Mouse (Mus musculus) neural tube, embryonic 13.5 days (tissue): ENCODE data around the gene Olfr1246. TPM values are rescaled to one million over a fixed set of nuclear protein-coding genes. Genes with fewer than 3 reads are reported as not detected.
"Not testable (repeated sequence)": the region's sequence is repeated elsewhere in the genome, so short reads cannot be mapped to it uniquely, and the experiment has no call there.

Experiments used
- ATAC-seq: fragments of 200-750 bp; cut with Nextera tagmentation; 2 replicates; pipeline ENCODE4 v1.8.0; 2017; ENCODE audit warnings: low read depth, mild to moderate bottlenecking, moderate TSS enrichment, moderate library complexity
- H3K27ac ChIP-seq: fragments of 300-500 bp; sonication (generic); replicated peaks from 2 replicates; pipeline ENCODE4 v1.5.1; 2015; ENCODE audit warnings: moderate library complexity, mild to moderate bottlenecking, inconsistent platforms
- H3K27me3 ChIP-seq: fragments of 300-500 bp; sonication (generic); 2 replicates; pipeline ENCODE4 v1.6.1; 2015; ENCODE audit warnings: mild to moderate bottlenecking, inconsistent platforms
- H3K36me3 ChIP-seq: fragments of 300-500 bp; sonication (generic); 2 replicates; pipeline ENCODE4 v1.6.1; 2015; ENCODE audit warnings: mild to moderate bottlenecking, inconsistent platforms
- H3K4me1 ChIP-seq: fragments of 300-500 bp; sonication (generic); replicated peaks from 2 replicates; pipeline ENCODE4 v1.6.1; 2015; ENCODE audit warnings: inconsistent platforms
- H3K4me2 ChIP-seq: fragments of 300-500 bp; sonication (generic); 2 replicates; pipeline ENCODE4 v1.6.1; 2015; ENCODE audit warnings: inconsistent platforms, mild to moderate bottlenecking, moderate library complexity
- H3K4me3 ChIP-seq: fragments of 300-500 bp; sonication (generic); 2 replicates; pipeline ENCODE4 v1.5.1; 2015; ENCODE audit warnings: mild to moderate bottlenecking, inconsistent platforms
- H3K9ac ChIP-seq: fragments of 300-500 bp; sonication (generic); 2 replicates; pipeline ENCODE4 v1.6.1; 2015; ENCODE audit warnings: moderate library complexity, mild to moderate bottlenecking, inconsistent platforms
- H3K9me3 ChIP-seq: fragments of 300-500 bp; sonication (generic); 2 replicates; pipeline ENCODE4 v1.6.1; 2016; ENCODE audit warnings: inconsistent platforms
- WGBS: fragments of 180-500 bp; shearing (Covaris S2); methylation state at CpG from one replicate; pipeline ENCODE4 v1.1.7; 2015; 5-methylcytosine and 5-hydroxymethylcytosine counted together
- polyA plus RNA-seq: library from polyadenylated mRNA; unstranded; fragments of >200 nt; fragmentation: Nextera tagmentation; extraction: Ambion mirVana; gene quantifications from 2 replicates; pipeline ENCODE4 v1.2.1, GENCODE M21; 2015

Gene Olfr1246
- polyA plus RNA-seq = not detected in 2 replicates

DNA sequence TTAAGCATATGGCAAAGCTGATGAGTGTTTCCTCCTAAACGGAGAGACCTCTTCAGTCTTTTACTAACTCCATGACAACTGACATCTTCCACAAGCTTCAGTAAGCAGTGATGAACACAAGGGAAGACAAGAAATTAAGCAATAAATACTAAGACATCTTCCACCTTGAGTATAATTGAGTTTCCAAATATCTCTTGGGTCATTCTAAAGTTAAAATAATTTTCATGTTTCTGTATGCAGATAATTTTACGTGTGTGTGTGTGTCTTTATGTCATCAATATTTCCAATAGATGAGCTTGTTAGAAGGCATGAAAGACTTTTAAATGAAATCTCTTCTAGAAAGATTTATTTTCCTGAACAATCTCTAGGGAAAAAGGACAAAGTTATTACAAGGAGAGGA lies at the start of gene Olfr1246:
Gene Olfr1246 (minus strand): TSS at position 101 of the 400 bp plus-strand sequence.
- no peak within 1 kb of the TSS for H3K9ac ChIP-seq
- H3K4me1 ChIP-seq = no peaks in the 10 kb centered on the region
- H3K27me3 ChIP-seq = no peaks in the 10 kb centered on the region
- no peak within 1 kb of the TSS for H3K27ac ChIP-seq
- 90% methylated on average over 2 of the region's 2 CpGs for WGBS
- no peak within 1 kb of the TSS for H3K4me2 ChIP-seq
- ATAC-seq = no peak
- no peaks in the 10 kb centered on the region for H3K36me3 ChIP-seq
- no peak within 1 kb of the TSS for H3K4me3 ChIP-seq
- H3K9me3 ChIP-seq = no peaks in the 10 kb centered on the region

- no peak within 1 kb of the TSS for H3K9ac ChIP-seq
- ATAC-seq = no peak
- no peak within 1 kb of the TSS for H3K27ac ChIP-seq
- no peaks in the 10 kb centered on the region for H3K9me3 ChIP-seq
- no peaks in the 10 kb centered on the region for H3K27me3 ChIP-seq
- H3K4me1 ChIP-seq = no peaks in the 10 kb centered on the region
- WGBS = 90% methylated on average over 2 of the region's 2 CpGs
- no peak within 1 kb of the TSS for H3K4me2 ChIP-seq
- no peak within 1 kb of the TSS for H3K4me3 ChIP-seq
- H3K36me3 ChIP-seq = no peaks in the 10 kb centered on the region
These were observed 41.9 kb upstream of the Olfr1246 start, which contains the start of gene Olfr1249 for GRCm38 (mm10) chr2:89634883-89635282. Olfr1249 (minus strand) TSS chr2:89634983.

GRCm38 (mm10) chr2:89618145-89618544 lies 25.2 kb upstream of the Olfr1246 start, which contains the start of gene Olfr1248:
Olfr1248 (minus strand) TSS chr2:89618245.
- WGBS = 100% methylated on average over 1 of the region's 1 CpGs
- not testable (repeated sequence) for H3K36me3 ChIP-seq, H3K9ac ChIP-seq, H3K4me2 ChIP-seq, H3K27ac ChIP-seq, H3K4me1 ChIP-seq, H3K4me3 ChIP-seq, ATAC-seq, H3K9me3 ChIP-seq, H3K27me3 ChIP-seq

- WGBS = 93% methylated on average over 2 of the region's 2 CpGs
- Histone ChIP-seq H3K9ac (no peak within 1 kb of the TSS), H3K4me3 (no peak within 1 kb of the TSS), H3K4me2 (no peak within 1 kb of the TSS), H3K27me3 (no peaks in the 10 kb centered on the region), H3K27ac (no peak within 1 kb of the TSS), H3K9me3 (no peaks in the 10 kb centered on the region), H3K36me3 (no peaks in the 10 kb centered on the region), H3K4me1 (no peaks in the 10 kb centered on the region)
- no peak for ATAC-seq
These were observed 21.1 kb upstream of the Olfr1246 start, which contains the start of gene Olfr1247 for GRCm38 (mm10) chr2:89614030-89614429. Olfr1247 (minus strand) TSS chr2:89614130.

DNA sequence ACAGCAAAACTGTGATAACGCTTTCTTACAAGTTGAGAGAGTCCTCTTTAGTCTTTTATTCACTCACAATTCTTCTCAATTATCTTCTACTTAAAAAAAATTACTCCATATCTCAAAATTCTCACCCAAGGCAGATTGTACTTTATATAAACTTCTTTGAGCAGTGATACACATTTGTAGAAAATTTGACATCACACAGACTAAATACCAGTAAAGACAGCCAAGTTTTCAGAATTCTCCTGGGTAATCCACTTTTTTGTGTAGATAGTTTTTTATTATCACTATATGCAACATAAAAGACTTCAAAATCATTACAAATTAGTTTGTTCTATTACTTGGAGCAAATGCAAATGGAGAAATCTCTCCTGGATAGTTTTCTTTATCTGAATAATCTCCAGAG lies 14.6 kb downstream of the Olfr1246 start, which contains the start of gene Olfr1245:
Gene Olfr1245 (minus strand): TSS at position 101 of the 400 bp plus-strand sequence.
- Histone ChIP-seq H3K9ac (no peak within 1 kb of the TSS), H3K36me3 (no peaks in the 10 kb centered on the region), H3K27me3 (no peaks in the 10 kb centered on the region), H3K4me3 (no peak within 1 kb of the TSS), H3K4me1 (no peaks in the 10 kb centered on the region), H3K27ac (no peak within 1 kb of the TSS), H3K9me3 (no peaks in the 10 kb centered on the region), H3K4me2 (no peak within 1 kb of the TSS)
- 92% methylated on average over 1 of the region's 1 CpGs for WGBS
- no peak for ATAC-seq

- WGBS = 65% methylated on average over 2 of the region's 2 CpGs
- not testable (repeated sequence) for H3K27ac ChIP-seq, H3K4me2 ChIP-seq, H3K4me3 ChIP-seq, ATAC-seq, H3K9ac ChIP-seq, H3K36me3 ChIP-seq, H3K4me1 ChIP-seq, H3K27me3 ChIP-seq, H3K9me3 ChIP-seq
These were observed 30.3 kb downstream of the Olfr1246 start for GRCm38 (mm10) chr2:89562706-89563105.

GRCm38 (mm10) chr2:89544516-89544915 lies 48.4 kb downstream of the Olfr1246 start:
- no peak overlapping the region for H3K4me2 ChIP-seq
- WGBS = 67% methylated on average over 2 of the region's 2 CpGs
- no peaks in the 10 kb centered on the region for H3K27me3 ChIP-seq
- H3K4me3 ChIP-seq = no peak overlapping the region
- H3K9ac ChIP-seq = no peak overlapping the region
- H3K9me3 ChIP-seq = no peaks in the 10 kb centered on the region
- ATAC-seq = no peak
- no peaks in the 10 kb centered on the region for H3K36me3 ChIP-seq
- no peak overlapping the region for H3K27ac ChIP-seq
- H3K4me1 ChIP-seq = no peaks in the 10 kb centered on the region

- no peaks in the 10 kb centered on the region for H3K9me3 ChIP-seq
- H3K4me2 ChIP-seq = no peak overlapping the region
- H3K4me3 ChIP-seq = no peak overlapping the region
- WGBS = 70% methylated on average over 1 of the region's 1 CpGs
- no peak for ATAC-seq
- H3K27me3 ChIP-seq = no peaks in the 10 kb centered on the region
- no peak overlapping the region for H3K27ac ChIP-seq
- H3K9ac ChIP-seq = no peak overlapping the region
- no peaks in the 10 kb centered on the region for H3K4me1 ChIP-seq
- H3K36me3 ChIP-seq = no peaks in the 10 kb centered on the region
These were observed 53.0 kb downstream of the Olfr1246 start for GRCm38 (mm10) chr2:89539923-89540322.

Other genes with a start within 250 kb of the Olfr1246 start
- gene Olfr1234, start 228.3 kb downstream of the Olfr1246 start, polyA plus RNA-seq = not detected in 2 replicates
- gene Olfr1238, start 183.5 kb downstream of the Olfr1246 start, polyA plus RNA-seq = not detected in 2 replicates
- not detected in 2 replicates for gene Olfr1239, start 172.8 kb downstream of the Olfr1246 start, polyA plus RNA-seq
- gene Olfr1240, start 150.2 kb downstream of the Olfr1246 start, polyA plus RNA-seq = not detected in 2 replicates
- not detected in 2 replicates for gene Olfr1241, start 106.0 kb downstream of the Olfr1246 start, polyA plus RNA-seq
- not detected in 2 replicates for gene Olfr1242, start 94.8 kb downstream of the Olfr1246 start, polyA plus RNA-seq
- not detected in 2 replicates for gene Olfr1243, start 61.7 kb downstream of the Olfr1246 start, polyA plus RNA-seq
- not detected in 2 replicates for gene Olfr1245, start 14.7 kb downstream of the Olfr1246 start, polyA plus RNA-seq
- gene Olfr1247, start 21.0 kb upstream of the Olfr1246 start, polyA plus RNA-seq = not detected in 2 replicates
- gene Olfr1248, start 25.1 kb upstream of the Olfr1246 start, polyA plus RNA-seq = not detected in 2 replicates
- not detected in 2 replicates for gene Olfr1249, start 41.8 kb upstream of the Olfr1246 start, polyA plus RNA-seq
- not detected in 2 replicates for gene Olfr1250, start 68.3 kb upstream of the Olfr1246 start, polyA plus RNA-seq
- gene Olfr1251, start 78.8 kb upstream of the Olfr1246 start, polyA plus RNA-seq = not detected in 2 replicates
- gene Olfr1252, start 131.9 kb upstream of the Olfr1246 start, polyA plus RNA-seq = not detected in 2 replicates
- not detected in 2 replicates for gene Olfr1253, start 163.9 kb upstream of the Olfr1246 start, polyA plus RNA-seq
- gene Olfr1254, start 200.5 kb upstream of the Olfr1246 start, polyA plus RNA-seq = not detected in 2 replicates
- gene Olfr1255, start 218.9 kb upstream of the Olfr1246 start, polyA plus RNA-seq = not detected in 2 replicates
- not detected in 2 replicates for gene Olfr1256, start 248.4 kb upstream of the Olfr1246 start, polyA plus RNA-seq